Mouse (Mus musculus) thymus, postnatal 25 days (tissue): ENCODE measurements around the gene Mettl2.
"Not testable (repeated sequence)": the region's sequence is repeated elsewhere in the genome, so short reads cannot be mapped to it uniquely, and the experiment has no call there.

Experiments
- DNase-seq: peaks from one replicate; pipeline ENCODE4 v3.0.0; 2022

Mettl2 gene

GRCm38 (mm10) chr11:105125735-105126519 lies at the start of gene Mettl2:
TSS of gene Mettl2 (plus strand) at chr11:105126425.
- DNase-seq, result peak; percentile 74

- DNase-seq, result not testable (repeated sequence)
Measured at GRCm38 (mm10) chr11:105112448-105112847, 13.8 kb upstream of the Mettl2 start.

GRCm38 (mm10) chr11:105117814-105118213 lies 8.4 kb upstream of the Mettl2 start:
- DNase-seq, result no peak

- no peak for DNase-seq
Measured at GRCm38 (mm10) chr11:105120551-105121061, 5.6 kb upstream of the Mettl2 start.

- not testable (repeated sequence) for DNase-seq
Measured at GRCm38 (mm10) chr11:105121792-105122191, 4.4 kb upstream of the Mettl2 start.

- peak; percentile 52 for DNase-seq
Measured at GRCm38 (mm10) chr11:105123986-105124385, 2.2 kb upstream of the Mettl2 start.

- no peak for DNase-seq
Measured at GRCm38 (mm10) chr11:105126520-105127029, 350 bp downstream of the Mettl2 start.

GRCm38 (mm10) chr11:105135692-105136091 lies 9.5 kb downstream of the Mettl2 start:
- no peak for DNase-seq

GRCm38 (mm10) chr11:105137255-105137654 lies 11.0 kb downstream of the Mettl2 start:
- DNase-seq, result not testable (repeated sequence)

- DNase-seq, result not testable (repeated sequence)
Measured at GRCm38 (mm10) chr11:105140512-105140911, 14.3 kb downstream of the Mettl2 start.

- DNase-seq, result no peak
Measured at GRCm38 (mm10) chr11:105141115-105141514, 14.9 kb downstream of the Mettl2 start.

GRCm38 (mm10) chr11:105143564-105143963 lies 17.3 kb downstream of the Mettl2 start:
- no peak for DNase-seq

- DNase-seq, result no peak
Measured at GRCm38 (mm10) chr11:105144084-105144483, 17.9 kb downstream of the Mettl2 start.

- no peak for DNase-seq
Measured at GRCm38 (mm10) chr11:105144508-105145210, 18.4 kb downstream of the Mettl2 start.

- DNase-seq, result no peak
Measured at GRCm38 (mm10) chr11:105145211-105145610, 19.0 kb downstream of the Mettl2 start.

- DNase-seq, result no peak
Measured at GRCm38 (mm10) chr11:105146593-105146992, 20.4 kb downstream of the Mettl2 start, which contains the start of gene Gm10842. TSS of gene Gm10842 (plus strand) at chr11:105146893.

- no peak for DNase-seq
Measured at GRCm38 (mm10) chr11:105149353-105149752, 23.1 kb downstream of the Mettl2 start.

- no peak for DNase-seq
Measured at GRCm38 (mm10) chr11:105149766-105150165, 23.5 kb downstream of the Mettl2 start.

- DNase-seq, result no peak
Measured at GRCm38 (mm10) chr11:105150691-105151090, 24.5 kb downstream of the Mettl2 start.

- DNase-seq, result peak; percentile 53
Measured at GRCm38 (mm10) chr11:105151226-105152016, 25.2 kb downstream of the Mettl2 start.

GRCm38 (mm10) chr11:105152017-105152300 lies 25.7 kb downstream of the Mettl2 start:
- no peak for DNase-seq

- DNase-seq, result no peak
Measured at GRCm38 (mm10) chr11:105152357-105152899, 26.2 kb downstream of the Mettl2 start.
